Mouse (Mus musculus) brain, embryonic 14.5 days (tissue): Measurements from ENCODE around the gene Hcn2. TPM values are rescaled to one million over a fixed set of nuclear protein-coding genes. Genes with fewer than 3 reads are reported as not detected.
A peak's percentile ranks its signal among the peaks of the same experiment; 100 is the strongest.

Experiments used
- DNase-seq: peaks from one replicate; pipeline ENCODE4 v3.0.0-alpha.2; 2011; ENCODE audit warnings: low read depth
- CTCF ChIP-seq: fragments of 200-500 bp; IDR thresholded peaks from 2 replicates; pipeline ENCODE4 v1.5.1; 2012; ENCODE audit warnings: inconsistent platforms, mild to moderate bottlenecking, moderate library complexity, borderline replicate concordance; ENCODE audit not compliant: insufficient read depth, insufficient read length; ENCODE audit errors: extremely low read depth
- POLR2A ChIP-seq: fragments of 200-500 bp; IDR thresholded peaks from 2 replicates; pipeline ENCODE4 v1.6.1; 2012; ENCODE audit warnings: mild to moderate bottlenecking, inconsistent platforms, borderline replicate concordance; ENCODE audit not compliant: poor library complexity, insufficient read depth, insufficient read length, severe bottlenecking; ENCODE audit errors: extremely low read depth
- polyA plus RNA-seq: library from polyadenylated mRNA; depleted of rRNA; stranded (reverse); fragments of >200 nt; gene quantifications from 2 replicates; pipeline ENCODE4 v1.2.3, GENCODE M21; 2012

Hcn2 gene
- polyA plus RNA-seq, 1 experiment: 16.1 TPM

DNA sequence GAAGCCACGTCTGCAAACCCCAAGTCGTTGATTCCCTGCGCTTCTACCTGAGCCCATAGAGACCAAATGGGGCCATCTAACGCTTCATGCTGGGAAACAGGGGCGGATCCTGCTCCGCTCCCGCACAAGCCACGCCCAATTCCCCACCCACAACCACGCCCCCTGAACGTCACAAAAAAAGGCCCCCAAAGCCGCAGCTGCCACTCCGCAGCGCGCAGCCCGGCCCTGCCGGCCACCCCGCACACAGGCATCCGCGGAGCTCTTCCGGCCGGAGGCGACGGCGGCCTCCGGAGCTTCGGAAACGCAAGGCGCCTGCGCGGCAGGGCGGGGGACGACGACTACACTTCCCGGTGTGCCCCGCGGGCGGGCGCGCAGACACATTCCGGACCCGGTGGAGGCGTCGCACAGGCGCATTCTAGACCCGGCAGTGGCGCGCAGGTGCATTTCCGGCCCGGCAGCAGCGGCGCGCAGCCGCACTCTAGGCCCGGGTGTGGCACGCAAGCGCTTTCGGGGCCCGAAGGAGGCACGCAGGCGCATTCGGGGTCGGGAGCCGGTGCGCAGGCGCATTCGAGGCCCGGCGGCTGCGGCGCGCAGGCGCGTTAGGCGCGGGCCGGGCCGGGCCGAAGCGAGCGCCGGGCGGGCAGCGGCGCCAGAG is 34.7 kb upstream of the Hcn2 start, which contains the start of gene Cdc34:
Gene Cdc34, plus strand, starts transcription at position 605 of the 655 bp plus-strand sequence.
- DNase-seq: peak; percentile 100
- TF ChIP-seq CTCF: peak; percentile 32; the same call in 1 of the 2 replicates
- TF ChIP-seq POLR2A: peak; percentile 94

DNA sequence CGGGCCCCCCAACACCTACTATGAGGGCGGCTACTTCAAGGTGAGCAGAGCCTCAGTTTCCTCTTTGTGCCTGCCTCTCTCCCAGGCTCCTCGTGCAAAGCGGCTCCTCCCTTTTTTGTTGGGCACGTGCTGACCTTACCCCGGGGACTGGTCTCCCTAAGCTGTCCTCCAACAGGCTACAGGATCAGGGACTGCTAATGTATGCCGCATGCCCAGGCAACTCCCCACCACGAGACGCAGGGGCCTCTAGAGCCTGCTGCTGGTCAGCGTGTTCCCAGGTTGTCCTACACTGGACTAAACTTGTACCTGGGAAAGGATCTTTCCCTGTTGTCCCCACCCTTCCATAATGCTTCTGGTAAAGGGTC is 33.9 kb upstream of the Hcn2 start:
- peak; percentile 18 for DNase-seq
- TF ChIP-seq CTCF (no peak), POLR2A (no peak)

DNA sequence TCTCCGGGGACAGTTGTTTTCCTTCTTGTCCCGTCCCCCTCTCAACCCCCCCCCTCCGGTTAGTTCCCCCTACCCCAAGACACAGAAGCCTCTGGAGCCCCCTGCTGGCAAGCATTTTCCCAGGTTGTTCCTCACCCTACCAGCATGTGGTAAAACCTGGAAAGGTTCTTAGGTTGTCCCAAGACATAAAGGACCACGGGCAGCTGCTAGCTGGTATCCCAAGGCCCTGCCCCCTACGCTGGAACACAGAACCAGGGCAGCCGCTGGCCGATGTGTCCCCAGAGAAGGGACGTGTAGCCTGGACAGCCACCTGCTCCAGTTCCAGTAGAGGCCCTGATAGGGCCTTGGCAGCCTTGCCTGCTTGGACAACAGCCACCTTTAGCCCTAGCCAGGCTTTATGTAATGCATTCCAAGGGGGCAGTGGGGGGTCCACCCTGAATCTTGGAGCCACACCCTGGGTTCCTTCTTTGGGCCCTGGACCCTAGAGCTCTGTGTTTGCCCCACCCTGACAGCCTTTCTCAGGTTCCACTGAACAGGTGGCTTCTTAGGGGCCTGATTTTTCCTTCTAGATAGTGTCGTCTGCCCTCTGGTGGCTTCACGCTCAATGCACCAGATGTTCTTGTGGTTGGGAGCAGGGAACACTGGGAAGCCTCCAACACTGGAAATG is 33.4 kb upstream of the Hcn2 start:
- DNase-seq: peak; percentile 51
- no peak for TF ChIP-seq POLR2A
- peak; percentile 41; the same call in 1 of the 2 replicates for TF ChIP-seq CTCF

DNA sequence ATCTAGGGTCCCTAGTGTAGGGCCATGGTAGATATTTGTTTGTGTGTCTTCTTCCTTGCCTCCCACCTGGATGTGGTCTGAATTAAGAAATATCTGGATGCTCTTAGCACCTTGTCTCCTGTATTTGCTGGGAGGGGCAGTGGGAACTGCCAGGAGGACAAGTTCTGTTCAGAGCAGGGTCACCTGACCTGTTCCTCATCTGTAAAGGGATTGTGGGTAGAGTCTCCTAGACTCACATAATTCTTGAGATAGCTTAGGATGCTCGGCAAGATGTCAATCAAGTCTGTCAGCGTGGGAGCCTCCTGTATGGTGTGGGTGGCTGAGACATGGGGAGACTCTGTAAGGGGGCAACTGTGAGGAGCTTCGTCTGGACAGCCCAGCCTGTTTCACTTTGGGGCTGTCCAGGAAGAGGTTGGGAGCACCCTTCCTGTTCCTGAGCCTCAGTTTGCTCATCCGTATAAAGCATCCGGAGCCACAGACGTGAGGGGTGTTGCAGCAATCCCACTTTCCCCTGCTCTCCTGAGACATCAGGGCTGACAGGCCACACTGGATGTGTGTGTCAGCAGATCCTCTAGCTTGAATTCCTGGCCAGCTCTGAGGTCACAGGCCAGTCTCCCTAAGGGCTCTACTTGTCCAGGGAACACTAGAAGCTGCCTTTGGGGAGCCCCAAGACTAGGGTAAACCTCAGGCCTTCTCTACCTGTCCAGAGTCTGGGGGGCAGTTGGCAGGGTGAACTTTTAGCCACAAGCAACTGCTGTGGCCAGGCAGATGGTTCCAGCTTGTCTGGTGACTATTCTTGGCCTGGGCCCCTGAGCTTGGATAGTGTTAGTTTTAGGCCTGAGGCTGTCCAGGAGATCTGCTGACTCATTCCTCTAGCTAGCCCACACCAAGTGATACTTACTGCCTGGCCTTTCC is 32.5 kb upstream of the Hcn2 start:
- TF ChIP-seq CTCF (no peak), POLR2A (no peak)
- no peak for DNase-seq

DNA sequence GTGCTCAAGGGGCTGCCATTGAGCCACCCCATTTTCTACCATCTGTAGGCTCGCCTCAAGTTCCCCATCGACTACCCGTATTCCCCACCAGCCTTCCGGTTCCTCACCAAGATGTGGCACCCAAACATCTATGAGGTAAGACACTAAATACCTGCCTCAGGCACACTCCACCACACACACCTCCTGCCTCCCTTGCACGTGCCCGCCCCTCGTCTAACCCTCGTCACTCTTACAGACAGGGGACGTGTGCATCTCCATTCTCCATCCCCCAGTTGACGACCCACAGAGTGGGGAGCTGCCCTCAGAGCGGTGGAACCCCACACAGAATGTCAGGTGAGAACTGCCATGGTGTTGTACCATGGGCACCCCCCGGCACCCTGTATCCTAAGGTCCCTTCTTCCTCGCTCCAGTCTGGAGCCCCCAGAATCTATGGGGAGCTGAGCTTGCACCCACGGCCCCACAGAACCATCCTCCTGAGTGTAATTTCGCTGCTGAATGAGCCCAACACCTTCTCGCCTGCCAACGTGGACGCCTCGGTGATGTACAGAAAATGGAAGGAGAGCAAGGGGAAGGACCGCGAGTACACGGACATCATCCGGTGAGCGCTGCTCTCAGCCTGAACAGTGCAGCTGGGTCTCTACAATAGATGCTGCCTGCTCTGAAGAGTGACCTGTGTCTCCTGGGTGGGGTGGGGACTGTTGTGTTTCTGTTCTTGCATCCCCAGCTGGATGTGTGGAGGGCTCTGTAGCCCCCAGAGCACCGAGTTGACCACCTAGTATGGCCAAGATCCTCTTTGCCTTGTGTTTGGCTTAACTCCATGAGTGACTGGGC is 31.4 kb upstream of the Hcn2 start:
- TF ChIP-seq CTCF: no peak
- no peak for DNase-seq

DNA sequence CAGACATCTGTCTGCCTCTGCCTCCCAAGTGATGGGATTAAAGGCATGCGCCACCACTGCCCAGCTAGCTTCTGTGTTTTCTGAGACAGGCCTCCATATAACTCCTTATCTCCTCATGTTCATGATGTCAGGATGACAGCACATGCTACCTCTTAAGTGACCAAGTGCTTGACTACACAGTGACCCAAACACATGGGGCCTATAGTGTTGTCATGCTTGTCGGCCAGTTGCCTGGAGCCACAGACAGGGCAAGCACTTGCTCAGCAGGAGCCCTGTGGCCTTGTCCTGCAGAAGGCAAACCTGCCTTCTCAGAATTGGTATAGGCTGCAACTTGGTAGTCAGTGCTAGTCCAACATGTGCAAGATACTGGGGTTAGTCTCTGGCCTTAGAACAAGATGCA is 30.2 kb upstream of the Hcn2 start:
- TF ChIP-seq POLR2A: no peak
- no peak for TF ChIP-seq CTCF
- no peak for DNase-seq

DNA sequence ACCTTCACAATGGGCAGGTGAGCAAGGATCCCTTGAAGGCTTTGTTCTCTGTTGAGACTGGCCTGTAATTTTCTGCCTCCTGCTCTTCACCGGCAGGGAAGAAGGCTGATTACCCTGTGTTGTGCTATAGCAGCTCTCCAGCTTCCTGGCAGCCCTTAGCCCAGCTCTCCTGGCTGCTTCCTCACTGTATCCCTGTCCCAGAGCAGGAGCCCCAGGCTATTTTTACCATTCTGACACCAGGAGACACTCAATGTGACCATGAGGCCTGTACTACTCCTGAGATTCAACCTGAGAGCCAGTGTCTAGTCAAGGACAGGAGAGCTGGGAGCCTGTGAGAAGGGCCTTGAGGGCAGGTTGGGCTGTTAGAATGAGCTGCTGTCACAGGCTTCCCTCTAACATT is 29.7 kb upstream of the Hcn2 start:
- no peak for TF ChIP-seq POLR2A
- no peak for DNase-seq

DNA sequence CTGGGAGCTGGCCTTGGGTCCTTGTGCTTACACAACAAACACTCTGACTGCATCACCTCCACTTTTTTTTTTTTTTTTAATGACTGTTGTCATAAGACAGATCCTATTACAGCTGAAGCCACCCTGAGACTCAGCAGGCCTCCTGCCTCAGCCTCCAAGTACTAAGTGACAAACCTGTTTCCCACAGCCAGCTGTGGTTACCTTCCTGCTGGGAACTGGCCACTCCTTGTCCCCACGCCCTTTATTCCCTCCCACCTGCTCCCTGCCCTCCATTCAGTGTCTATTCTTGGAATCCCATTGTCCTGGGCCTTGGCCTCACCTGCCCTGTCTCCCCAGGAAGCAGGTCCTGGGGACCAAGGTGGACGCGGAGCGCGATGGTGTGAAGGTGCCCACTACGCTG is 28.9 kb upstream of the Hcn2 start:
- TF ChIP-seq CTCF (no peak), POLR2A (no peak)
- no peak for DNase-seq

DNA sequence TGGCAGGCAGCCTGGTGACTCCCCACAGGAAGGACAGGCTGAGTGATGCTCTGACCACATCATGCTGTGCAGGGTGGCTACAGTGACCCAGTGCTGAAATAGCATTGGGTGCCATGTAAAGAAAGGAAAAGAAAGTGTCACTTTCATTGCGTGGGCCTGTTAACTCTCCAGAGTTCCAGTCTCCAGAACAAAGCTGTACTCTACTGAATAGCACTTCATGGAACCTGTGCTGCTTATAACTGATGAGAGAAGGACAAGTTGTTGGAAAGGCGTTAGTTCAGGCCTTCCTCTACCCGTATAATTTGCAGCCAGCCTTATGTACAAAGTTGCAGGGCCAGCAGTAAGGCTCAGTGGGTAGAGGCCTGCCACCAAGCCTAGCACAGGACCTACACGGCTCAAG is 27.7 kb upstream of the Hcn2 start, which contains the start of gene Gzmm:
Gene Gzmm, plus strand, starts transcription at position 301 of the 400 bp plus-strand sequence.
- no peak for DNase-seq
- no peak for TF ChIP-seq POLR2A
- TF ChIP-seq CTCF: no peak

DNA sequence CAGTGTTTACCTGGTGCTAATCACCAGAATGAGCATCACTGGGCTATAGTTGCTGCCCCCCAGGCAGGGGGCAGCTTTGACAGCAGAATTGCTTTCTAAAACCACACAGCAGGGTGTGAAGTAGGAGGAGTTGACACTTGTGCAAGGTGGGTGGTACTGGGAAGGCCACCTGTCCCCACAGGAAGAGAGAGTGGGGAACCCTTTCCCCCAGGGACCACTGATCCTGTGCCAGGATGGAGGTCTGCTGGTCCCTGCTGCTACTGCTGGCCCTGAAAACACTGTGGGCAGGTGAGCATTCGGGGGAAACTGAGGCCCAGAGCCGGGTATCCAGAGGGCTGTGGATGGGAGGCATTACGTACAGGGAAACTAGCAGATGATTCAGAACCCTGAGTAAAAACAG is 27.3 kb upstream of the Hcn2 start:
- no peak for TF ChIP-seq POLR2A
- no peak for TF ChIP-seq CTCF
- DNase-seq: no peak
